Mouse (Mus musculus) yolk sac, embryonic 10.5 days (tissue): ENCODE measurements at regions not wholly inside any gene's neighbourhood (a gene's known extent, or its start where the extent isn't known, plus 50 kb on each side); places are given as distances from the start of the nearest gene placed in this dataset.
"Not testable (repeated sequence)": the region's sequence is repeated elsewhere in the genome, so short reads cannot be mapped to it uniquely, and the experiment has no call there.

ENCODE experiments used
- DNase-seq: peaks from one replicate; pipeline ENCODE4 v3.0.0-alpha.2; 2017; ENCODE audit warnings: low spot score

- DNase-seq: no peak
These were observed 466.5 kb downstream of the Lrfn5 start for GRCm38 (mm10) chr12:61989471-61989870.

GRCm38 (mm10) chr12:61993858-61994257 lies 470.9 kb downstream of the Lrfn5 start:
- not testable (repeated sequence) for DNase-seq

GRCm38 (mm10) chr12:61994294-61994693 lies 471.3 kb downstream of the Lrfn5 start:
- no peak for DNase-seq

GRCm38 (mm10) chr12:62013351-62013750 lies 490.4 kb downstream of the Lrfn5 start:
- peak; percentile 28 for DNase-seq

GRCm38 (mm10) chr12:62017676-62018075 lies 494.7 kb downstream of the Lrfn5 start:
- not testable (repeated sequence) for DNase-seq
